Mouse (Mus musculus) kidney, adult 2 months (tissue): ENCODE measurements around the gene Atp7b. TPM values are rescaled to one million over a fixed set of nuclear protein-coding genes. Genes with fewer than 3 reads are reported as not detected.

Source experiments
- DNase-seq: peaks from one replicate; pipeline ENCODE4 v3.0.0; 2021
- H3K27ac ChIP-seq: fragments of 200-500 bp; 2 replicates; pipeline ENCODE4 v1.5.1; 2012; ENCODE audit warnings: low read depth, low read length, control low read depth, inconsistent platforms; ENCODE audit not compliant: insufficient read depth
- H3K27me3 ChIP-seq: fragments of 200-500 bp; replicated peaks from 2 replicates; pipeline ENCODE4 v1.6.1; 2012; ENCODE audit warnings: mild to moderate bottlenecking, moderate library complexity, low read length, inconsistent platforms; ENCODE audit not compliant: control insufficient read depth, insufficient read depth
- H3K36me3 ChIP-seq: fragments of 200-500 bp; 2 replicates; pipeline ENCODE4 v1.6.1; 2012; ENCODE audit warnings: mild to moderate bottlenecking, moderate library complexity, low read length, inconsistent platforms; ENCODE audit not compliant: control insufficient read depth, insufficient read depth
- H3K4me1 ChIP-seq: fragments of 200-500 bp; 2 replicates; pipeline ENCODE4 v1.6.1; 2011; ENCODE audit warnings: low read length; ENCODE audit not compliant: control insufficient read depth, insufficient read depth
- H3K4me3 ChIP-seq: fragments of 200-500 bp; 2 replicates; pipeline ENCODE4 v1.5.1; 2011; ENCODE audit warnings: mild to moderate bottlenecking, low read depth, low read length, control low read depth; ENCODE audit not compliant: insufficient read depth
- CTCF ChIP-seq: fragments of 200-500 bp; conservative IDR thresholded peaks from 2 replicates; pipeline ENCODE4 v1.5.1; 2011; ENCODE audit warnings: low read depth, mild to moderate bottlenecking, control low read depth, low read length, moderate library complexity, mixed read lengths; ENCODE audit not compliant: insufficient read depth, insufficient read length
- POLR2A ChIP-seq: fragments of 200-500 bp; IDR thresholded peaks from one replicate; pipeline ENCODE4 v1.6.1; 2011; ENCODE audit warnings: low read depth, low read length, control low read depth
- WGBS: fragments of 180-500 bp; shearing (Covaris S2); methylation state at CpG from one replicate; pipeline ENCODE4 v1.1.7; 2018; 5-methylcytosine and 5-hydroxymethylcytosine counted together
- polyA plus RNA-seq: library from polyadenylated mRNA; depleted of rRNA; stranded (reverse); fragments of >200 nt; gene quantifications from 2 replicates; pipeline ENCODE4 v1.2.3, GENCODE M21; 2012

The Atp7b gene
- polyA plus RNA-seq, 1 experiment = 1.1 TPM

- DNase-seq = no peak
- Histone ChIP-seq H3K27me3 (no peaks in the 10 kb centered on the region), H3K4me1 (no peaks in the 10 kb centered on the region), H3K36me3 (no peaks in the 10 kb centered on the region), H3K27ac (no peak overlapping the region), H3K4me3 (no peak overlapping the region)
- 78% methylated on average over 14 of the region's 14 CpGs for WGBS
- no peak for TF ChIP-seq POLR2A
- no peak for TF ChIP-seq CTCF
These were observed 55.2 kb downstream of the Atp7b start for GRCm38 (mm10) chr8:22004750-22005522.

GRCm38 (mm10) chr8:21995181-21995580 lies 64.9 kb downstream of the Atp7b start:
- no peak for TF ChIP-seq CTCF
- no peak for TF ChIP-seq POLR2A
- Histone ChIP-seq H3K36me3 (no peaks in the 10 kb centered on the region), H3K27ac (no peak overlapping the region), H3K27me3 (no peaks in the 10 kb centered on the region), H3K4me1 (no peaks in the 10 kb centered on the region), H3K4me3 (no peak overlapping the region)
- 36% methylated on average over 3 of the region's 3 CpGs for WGBS
- no peak for DNase-seq

DNA sequence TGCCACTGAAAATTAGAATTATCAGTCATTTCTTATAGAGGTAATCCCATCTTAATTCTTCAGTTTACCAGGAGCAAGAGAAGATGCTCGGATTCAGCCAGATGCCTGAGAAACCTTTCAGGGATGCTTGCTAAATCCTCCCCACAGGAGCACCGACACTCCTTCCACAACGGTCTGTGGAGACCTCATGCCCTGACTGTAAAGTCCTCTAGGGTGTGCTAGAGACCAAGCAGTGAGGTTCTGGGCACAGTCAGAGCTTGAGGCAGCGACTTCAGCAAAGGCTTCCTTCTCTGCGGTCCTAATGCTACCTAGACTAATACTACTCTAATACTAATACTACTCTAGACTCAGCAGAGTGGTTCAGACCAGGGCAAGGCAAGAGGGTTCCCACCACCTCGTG lies 67.9 kb downstream of the Atp7b start:
- H3K4me3 ChIP-seq = no peak overlapping the region

GRCm38 (mm10) chr8:21981664-21982337 lies 78.3 kb downstream of the Atp7b start:
- Histone ChIP-seq H3K4me3 (no peak overlapping the region), H3K36me3 (no peaks in the 10 kb centered on the region), H3K4me1 (no peaks in the 10 kb centered on the region), H3K27me3 (no peaks in the 10 kb centered on the region), H3K27ac (no peak overlapping the region)
- 64% methylated on average over 8 of the region's 8 CpGs for WGBS
- DNase-seq = peak; percentile 27
- TF ChIP-seq CTCF (peak; percentile 50), POLR2A (no peak)

More for the DNA sequence above, 67.9 kb downstream of the Atp7b start:
- peak; percentile 87 for TF ChIP-seq CTCF
- no peak for TF ChIP-seq POLR2A
- 12% methylated on average over 6 of the region's 6 CpGs for WGBS
- DNase-seq = peak; percentile 63
- no peaks in the 10 kb centered on the region for H3K27me3 ChIP-seq
- no peak overlapping the region for H3K27ac ChIP-seq
- H3K4me1 ChIP-seq = no peaks in the 10 kb centered on the region
- no peaks in the 10 kb centered on the region for H3K36me3 ChIP-seq

GRCm38 (mm10) chr8:21978193-21978592 lies 81.9 kb downstream of the Atp7b start:
- H3K36me3 ChIP-seq = no peaks in the 10 kb centered on the region
- no peak overlapping the region for H3K27ac ChIP-seq
- TF ChIP-seq CTCF (no peak), POLR2A (no peak)
- no peaks in the 10 kb centered on the region for H3K4me1 ChIP-seq
- no peak for DNase-seq
- WGBS = 61% methylated on average over 4 of the region's 4 CpGs
- no peaks in the 10 kb centered on the region for H3K27me3 ChIP-seq
- H3K4me3 ChIP-seq = no peak overlapping the region

DNA sequence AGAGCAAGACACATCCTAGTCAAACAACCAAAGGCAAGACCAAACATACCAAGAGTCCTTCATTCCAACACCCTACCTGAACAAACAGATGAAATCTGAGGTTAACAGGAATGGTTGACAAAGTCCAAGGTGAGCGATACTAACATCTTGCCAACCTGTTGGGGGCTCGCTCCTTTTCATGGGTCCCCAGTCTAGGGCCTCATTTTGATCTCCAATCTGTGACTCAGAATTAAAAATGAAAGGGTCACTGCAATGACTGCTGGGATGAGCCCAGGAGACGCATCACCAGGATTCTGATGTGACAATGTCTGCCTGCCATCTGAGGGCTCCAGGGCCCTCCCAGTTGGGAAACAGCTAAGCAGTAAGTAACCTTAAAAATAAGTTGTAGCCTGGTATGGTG lies 90.6 kb downstream of the Atp7b start, which contains the start of gene Ccdc70:
TSS of gene Ccdc70 (plus strand) at position 301 of the 400 bp plus-strand sequence.
- H3K27me3 ChIP-seq = no peaks in the 10 kb centered on the region
- TF ChIP-seq POLR2A (no peak), CTCF (no peak)

GRCm38 (mm10) chr8:21966646-21967045 lies 93.5 kb downstream of the Atp7b start:
- TF ChIP-seq POLR2A (no peak), CTCF (no peak)
- H3K27ac ChIP-seq = no peak overlapping the region
- DNase-seq = no peak
- no peaks in the 10 kb centered on the region for H3K27me3 ChIP-seq
- WGBS = 71% methylated on average over 1 of the region's 1 CpGs
- no peaks in the 10 kb centered on the region for H3K36me3 ChIP-seq
- no peak overlapping the region for H3K4me3 ChIP-seq
- H3K4me1 ChIP-seq = no peaks in the 10 kb centered on the region

More for the DNA sequence above, 90.6 kb downstream of the Atp7b start, which contains the start of gene Ccdc70:
- H3K27ac ChIP-seq = no peak within 1 kb of the TSS
- 89% methylated on average over 3 of the region's 3 CpGs for WGBS
- H3K4me3 ChIP-seq = no peak within 1 kb of the TSS
- DNase-seq = no peak
- no peaks in the 10 kb centered on the region for H3K4me1 ChIP-seq
- no peaks in the 10 kb centered on the region for H3K36me3 ChIP-seq
